Mouse (Mus musculus) heart, postnatal 4 days (tissue): ENCODE measurements at regions not wholly inside any gene's neighbourhood (a gene's known extent, or its start where the extent isn't known, plus 50 kb on each side); places are given as distances from the start of the nearest gene placed in this dataset.

Experiments used
- DNase-seq: peaks from one replicate; pipeline ENCODE4 v3.0.0; 2021

DNA sequence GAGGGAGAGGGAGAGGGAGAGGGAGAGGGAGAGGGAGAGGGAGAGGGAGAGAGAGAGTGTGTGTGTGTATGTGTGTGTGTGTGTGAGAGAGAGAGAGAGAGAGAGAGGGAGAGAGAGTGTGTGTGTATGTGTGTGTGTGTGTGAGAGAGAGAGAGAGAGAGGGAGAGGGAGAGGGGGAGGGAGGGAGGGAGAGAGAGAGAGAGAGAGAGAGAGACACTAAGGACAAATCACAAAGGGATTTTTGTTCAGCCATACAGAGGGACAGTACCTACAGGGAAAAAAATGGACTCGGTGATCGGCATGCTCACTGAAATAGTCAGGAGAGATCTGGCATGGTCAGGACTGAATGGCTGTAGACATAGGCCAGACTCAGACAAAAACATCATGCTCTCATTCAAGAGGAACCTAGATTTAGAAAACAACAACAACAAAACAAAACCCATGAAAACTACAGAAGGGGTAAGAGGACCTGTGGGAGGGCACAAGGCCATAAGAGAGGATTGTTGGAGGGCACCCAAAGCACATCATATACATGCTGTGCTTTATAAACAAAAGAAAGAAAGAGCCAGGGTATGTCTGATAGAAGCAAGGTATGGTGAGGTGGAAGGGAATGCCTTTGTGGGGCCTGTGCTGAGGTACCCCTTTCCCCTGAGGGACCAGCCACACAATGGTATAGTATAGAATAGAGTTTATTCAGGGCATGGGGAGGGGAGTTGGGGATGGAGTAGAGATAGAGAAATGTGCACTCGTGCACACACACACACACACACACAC is 127.0 kb upstream of the Med14 start:
- no peak for DNase-seq

DNA sequence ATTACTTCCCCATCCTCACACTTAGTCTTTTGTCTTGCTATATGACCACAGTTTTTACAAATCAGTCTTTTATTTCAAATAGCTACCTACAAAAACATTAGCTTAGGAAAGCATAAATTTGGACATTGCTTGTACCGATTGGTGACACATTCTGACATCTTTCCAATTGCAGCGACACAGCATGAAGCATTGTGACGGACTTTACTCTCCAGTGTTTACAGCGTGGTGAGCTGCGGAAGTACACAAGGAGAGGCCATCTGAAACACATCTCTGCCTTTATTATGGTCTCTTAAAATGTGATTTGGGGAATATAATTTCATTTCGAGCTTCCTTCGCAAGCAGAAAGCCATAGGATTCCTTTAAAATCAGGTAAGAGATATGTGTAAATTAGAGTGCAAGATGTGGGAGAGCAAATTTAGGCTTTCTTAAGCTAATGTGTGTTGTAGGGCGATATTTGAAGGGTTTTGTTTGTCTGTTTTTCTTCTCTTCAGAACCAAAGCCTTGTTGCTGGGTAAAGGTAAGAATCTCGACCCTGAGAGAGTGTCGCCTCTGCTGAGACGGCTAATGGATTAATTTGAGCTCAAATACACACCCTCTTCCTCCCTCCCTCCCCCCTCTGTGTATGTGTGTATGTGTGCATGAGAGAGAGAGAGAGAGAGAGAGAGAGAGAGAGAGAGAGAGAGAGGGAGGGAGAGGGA is 126.3 kb upstream of the Med14 start:
- no peak for DNase-seq

DNA sequence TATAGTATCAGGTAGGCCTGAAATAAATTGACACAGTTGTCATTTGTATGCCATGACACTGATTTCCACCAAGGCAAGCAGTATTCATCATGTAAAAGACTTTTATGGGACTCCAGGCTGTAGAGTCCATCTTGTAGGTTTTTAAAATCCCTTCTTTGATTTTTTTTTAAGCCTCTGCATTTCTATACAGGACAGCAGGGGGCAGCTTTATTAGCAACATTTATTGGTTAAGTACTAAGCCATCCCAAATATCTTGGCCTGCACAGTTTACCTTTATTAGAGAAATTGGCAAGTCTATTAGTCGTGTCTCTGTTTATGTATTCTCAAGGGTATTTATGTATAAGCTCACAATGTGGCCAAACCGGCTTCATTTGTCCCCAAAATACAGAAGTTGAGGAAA is 125.6 kb upstream of the Med14 start:
- no peak for DNase-seq

DNA sequence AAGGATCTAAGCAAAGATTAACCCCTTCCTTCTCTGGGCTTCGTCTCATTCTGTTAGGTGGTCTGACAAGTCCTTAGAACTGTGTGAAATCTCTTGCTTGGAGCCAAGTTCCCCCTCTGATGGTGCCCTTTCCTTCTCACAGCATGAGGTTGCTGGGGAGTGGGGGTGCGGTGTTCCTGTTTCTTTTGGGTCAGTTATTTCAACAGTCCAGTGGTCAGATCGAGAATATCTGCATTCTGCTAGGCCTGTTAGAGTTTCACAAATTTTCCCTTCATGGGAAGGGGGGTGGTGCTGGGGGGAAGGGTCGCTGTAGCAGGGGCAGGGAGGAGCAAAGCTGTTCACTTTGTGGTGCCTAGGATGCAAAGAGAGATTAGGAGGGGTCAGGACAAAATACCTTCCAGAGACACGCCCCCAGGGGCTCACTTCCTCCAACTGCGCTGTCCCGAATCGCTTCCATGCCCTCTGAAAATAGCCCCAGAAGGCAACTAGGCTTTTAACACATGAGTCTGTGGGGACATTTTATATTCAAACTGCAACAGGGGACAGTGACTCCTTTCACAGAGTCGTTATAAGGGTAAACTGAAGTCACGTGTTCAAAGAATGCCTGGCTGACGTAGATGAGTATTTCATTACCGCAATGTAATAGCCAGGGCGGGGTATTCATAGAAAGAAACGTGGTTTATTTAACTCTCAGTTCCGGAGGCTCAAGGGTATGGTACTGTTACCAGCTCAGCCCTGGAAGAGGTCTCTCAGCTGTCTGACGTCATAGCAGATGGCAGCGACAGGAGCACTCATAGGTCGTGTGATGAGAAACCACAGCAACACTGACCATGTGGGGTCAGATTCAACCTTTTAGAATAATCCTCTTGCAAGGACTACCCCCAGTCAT is 124.5 kb upstream of the Med14 start:
- no peak for DNase-seq

DNA sequence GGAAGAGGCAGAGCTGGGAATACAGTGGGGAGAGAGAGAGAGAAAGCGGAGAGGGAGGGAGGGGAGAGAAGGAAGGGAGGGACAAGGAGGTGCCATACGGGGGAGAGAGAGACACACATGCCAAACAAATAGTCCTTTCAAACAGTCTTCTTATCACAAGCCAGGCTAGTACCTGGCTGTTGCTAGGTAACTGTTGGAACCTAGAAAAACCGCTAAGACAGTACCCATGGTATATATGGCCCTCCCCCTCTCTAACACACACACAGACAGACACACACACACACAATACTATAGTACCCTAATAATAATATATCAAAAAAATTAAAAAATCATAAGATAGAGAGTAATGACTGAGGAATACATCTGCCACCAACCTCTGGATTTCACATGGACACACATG is 117.4 kb upstream of the Med14 start:
- no peak for DNase-seq

DNA sequence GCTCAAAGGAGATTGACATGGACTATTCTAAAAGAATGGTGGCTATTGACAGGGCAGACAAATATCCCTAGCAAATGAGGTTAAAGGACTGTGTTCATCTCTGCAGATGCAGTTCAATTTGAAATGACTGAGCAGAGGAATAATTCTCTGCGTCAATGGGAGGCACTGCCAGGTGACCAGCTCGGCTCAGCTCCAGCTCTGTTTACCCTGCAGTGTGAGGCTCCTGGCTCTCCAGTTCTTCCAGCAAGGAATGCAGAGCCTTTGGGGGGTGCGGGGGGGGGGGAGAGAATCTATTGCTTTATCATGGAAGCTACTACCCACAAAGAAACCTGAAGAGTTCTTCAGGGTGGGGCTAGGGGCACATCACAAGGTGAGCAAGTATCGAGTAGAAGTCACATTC is 115.6 kb upstream of the Med14 start:
- DNase-seq = no peak

DNA sequence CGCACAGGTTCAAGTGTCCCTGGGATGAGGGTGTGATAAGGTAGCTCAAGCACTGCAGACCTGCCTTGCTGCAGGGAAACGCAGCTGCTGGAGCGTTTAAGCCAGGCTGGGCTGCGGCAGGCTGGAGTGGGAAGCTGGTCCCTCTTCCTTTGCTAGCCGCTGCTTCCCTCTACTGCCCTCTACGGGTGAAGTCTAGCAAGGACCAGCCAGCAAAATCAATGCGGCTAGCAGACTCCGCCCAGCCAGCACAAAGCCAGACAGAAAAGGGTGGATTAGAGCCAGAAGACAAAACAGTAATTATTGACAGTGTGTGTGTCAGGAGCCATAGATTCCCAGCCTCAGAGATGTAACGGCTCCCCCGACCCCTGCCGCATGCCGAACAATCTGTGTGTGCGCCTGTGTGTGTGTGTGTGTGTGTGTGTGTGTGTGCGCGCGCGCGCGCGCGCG is 111.8 kb upstream of the Med14 start:
- DNase-seq = peak; percentile 88

DNA sequence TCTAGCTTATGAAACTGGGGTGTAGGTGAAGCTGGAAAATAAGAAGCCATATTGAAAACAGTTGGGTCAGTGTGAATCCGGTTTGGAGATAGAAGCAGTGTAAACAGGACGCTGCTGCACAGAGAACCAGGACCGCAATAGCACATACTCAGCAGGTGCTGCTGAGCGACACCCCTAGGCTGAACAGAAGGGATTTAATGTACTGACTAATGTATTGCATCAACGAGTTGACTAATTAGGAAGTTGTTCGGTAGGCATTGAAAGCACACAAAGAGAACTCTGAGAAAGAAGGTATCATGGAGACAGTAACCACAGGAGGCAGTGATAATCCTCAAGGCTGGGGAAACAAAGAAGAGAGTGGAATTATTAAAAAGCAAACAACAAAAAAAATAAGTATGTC is 111.4 kb upstream of the Med14 start:
- DNase-seq = no peak

DNA sequence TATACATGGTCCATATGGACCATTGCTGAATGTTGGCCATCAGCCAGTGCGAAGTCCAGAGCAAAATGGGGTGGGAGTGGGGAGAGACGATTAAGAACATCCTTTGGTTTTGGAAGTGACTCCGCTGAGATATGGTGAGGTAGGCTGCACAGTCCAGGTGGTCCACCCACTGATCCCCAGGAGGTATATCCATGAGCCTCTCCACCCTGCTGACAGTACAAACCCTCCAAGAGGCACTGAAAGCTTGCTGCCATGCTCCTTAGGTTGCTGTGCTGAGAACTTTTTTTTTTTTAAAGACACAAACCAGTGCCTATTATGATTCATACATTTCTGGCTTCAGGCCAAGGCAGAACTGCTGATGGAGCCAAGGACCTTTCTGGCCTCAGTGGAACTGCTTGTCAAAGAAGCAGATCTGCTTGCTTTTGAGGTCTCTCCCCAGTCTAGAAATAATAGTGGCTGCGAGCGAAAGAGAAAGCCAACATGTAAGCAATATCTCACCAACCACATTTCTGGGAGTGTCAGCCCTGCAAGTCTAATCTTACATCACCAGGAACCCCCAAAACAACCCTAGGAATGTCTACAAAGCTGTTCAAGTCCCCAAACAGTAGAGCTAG is 105.1 kb upstream of the Med14 start:
- DNase-seq = no peak

DNA sequence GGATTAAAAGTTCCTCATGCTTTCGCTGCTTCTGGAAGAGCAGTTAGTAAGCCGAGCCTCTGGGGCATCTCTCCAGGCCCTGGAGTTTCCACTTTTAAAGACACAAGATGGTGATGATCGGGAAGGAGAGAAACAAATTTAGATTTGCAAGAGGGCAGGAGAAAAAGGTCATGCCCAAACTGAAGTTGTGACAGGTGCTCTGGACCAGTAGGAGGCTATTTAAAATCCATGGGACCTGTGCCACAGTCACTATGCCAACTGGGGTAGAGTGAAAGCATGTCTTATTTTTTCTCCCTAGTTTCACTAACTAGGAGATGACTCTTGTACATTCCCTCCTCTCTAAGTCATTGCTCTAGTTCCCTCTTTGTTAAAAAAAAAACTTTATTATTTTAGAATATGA is 104.3 kb upstream of the Med14 start:
- no peak for DNase-seq

DNA sequence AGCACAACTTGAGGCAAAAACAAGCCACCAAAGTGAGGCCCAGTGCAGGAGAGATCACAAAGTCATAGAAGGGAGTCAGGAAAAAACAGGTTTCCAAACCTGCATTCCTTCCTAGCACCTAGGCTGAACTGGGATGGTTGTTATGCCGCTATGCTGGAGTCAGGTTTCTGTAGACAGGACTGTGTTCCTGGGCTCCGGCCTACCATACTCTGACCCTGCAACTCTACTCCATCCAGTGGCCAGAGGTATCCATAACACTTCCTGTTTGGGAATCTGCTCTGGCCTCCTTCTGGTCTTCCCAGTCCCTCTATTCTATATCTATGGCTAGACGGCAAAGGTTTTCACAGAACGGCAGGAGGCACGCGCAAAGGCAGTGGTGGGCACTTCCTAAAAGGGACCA is 98.3 kb upstream of the Med14 start:
- DNase-seq = no peak

DNA sequence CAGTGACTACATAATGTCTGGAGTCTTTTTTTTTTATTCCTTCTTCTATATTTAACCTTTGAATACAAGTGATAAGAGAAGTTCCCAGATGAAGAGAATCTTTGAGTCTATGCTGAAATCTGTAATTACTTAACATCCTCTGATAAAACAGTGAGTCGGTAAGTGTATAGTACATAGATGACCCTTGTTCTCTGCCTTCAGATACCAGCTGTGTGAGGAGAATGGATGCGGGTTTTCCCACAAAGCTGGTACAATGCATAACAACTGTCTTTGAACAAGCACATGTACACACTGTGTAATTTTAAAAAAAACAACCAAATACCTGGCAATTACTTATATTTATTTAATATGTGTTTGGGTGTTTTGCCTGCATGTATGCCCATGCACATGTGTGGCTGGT is 96.9 kb upstream of the Med14 start:
- no peak for DNase-seq

DNA sequence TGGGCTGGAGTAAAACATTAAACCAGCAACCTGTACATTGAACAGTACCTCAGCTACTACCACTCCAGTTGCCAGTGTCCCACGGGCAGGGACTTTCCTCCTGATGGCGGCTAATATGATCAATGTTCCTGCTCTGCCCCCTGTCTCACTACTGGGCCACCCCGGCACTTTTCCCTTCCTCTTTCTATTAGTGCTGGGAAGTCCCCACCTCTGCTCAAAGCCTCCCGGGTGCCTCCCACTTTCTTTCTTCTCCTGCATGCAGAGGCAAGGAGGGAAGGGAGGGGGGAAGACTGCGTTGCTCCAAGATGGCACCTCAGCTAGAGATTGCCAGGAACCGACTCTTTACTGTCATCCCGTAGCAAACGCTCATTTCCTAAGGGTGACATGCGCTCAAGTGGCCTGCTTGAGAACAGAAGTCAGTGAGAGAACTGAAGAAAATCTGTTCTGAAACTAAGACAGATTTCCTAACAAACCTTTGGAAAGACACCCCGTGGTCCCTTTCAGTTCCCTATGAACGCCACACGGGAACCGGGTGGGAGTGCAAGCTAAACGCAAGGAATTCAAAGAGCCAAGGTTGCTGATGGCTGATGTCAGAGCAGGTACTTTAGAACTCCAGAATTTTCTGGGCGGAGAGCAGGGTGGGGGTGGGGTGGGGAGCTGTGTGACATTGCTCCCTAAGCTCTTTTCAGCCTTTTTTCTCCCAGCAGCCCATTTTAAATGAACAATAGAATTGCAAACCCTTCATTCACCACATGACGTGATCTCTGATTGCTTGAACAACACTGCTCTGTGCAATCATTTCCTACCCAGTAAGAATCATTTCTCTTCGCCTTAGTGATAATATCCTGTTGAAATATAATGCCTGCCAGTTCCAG is 96.2 kb upstream of the Med14 start:
- peak; percentile 38 for DNase-seq

DNA sequence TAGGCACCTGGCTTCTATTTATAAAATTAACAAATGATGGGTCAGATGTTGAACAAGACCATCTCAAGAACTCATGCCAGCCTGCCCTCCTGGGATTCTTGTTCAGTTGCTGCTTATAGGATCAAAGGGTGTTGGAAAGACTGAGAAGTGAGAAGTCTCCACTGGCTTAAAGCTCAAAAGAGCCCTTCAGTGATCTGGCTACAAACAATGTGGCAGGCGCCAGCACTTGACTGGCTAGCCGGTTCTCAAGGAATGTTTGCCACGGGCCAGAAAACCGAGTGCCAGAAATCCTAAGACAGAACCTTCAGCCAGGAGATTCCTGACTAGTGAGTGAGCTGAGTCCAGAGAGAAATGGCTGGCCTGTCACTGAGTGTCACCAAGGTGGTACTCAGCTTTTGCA is 93.6 kb upstream of the Med14 start:
- peak; percentile 29 for DNase-seq

DNA sequence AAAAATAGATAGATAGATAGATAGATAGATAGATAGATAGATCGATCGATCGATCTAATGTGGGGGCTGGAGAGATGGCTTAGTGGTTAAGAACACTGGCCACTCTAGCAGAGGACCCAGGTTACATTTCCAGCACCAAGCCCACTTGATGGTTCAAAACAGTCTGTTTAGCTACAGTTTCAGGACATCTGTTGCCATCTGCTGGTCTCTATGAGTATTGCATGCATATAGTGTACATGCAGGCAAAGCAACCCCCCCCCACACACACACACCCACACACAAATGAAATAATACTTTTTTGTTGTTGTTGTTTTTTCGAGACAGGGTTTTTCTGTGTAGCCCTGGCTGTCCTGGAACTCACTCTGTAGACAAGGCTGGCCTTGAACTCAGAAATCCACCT is 89.8 kb upstream of the Med14 start:
- DNase-seq = no peak

DNA sequence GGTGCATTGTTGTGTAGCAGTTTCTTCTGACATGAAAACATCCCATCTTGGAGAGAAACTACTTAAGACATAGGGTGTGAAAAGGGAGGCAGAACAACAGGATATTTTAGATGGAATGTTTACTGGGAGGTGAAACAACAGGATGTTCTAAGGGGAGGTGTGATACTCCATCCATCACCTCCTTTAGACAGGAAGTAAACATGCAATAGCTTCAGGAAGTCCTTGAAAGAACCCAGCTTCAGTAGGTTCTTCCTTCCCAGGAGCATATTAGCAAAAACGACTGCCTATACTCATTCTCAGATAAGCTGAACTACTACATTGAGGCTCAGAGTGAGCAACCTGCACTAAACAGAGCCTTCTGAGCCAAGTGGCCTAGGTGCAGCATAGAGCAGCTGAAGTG is 82.6 kb upstream of the Med14 start:
- DNase-seq = no peak

DNA sequence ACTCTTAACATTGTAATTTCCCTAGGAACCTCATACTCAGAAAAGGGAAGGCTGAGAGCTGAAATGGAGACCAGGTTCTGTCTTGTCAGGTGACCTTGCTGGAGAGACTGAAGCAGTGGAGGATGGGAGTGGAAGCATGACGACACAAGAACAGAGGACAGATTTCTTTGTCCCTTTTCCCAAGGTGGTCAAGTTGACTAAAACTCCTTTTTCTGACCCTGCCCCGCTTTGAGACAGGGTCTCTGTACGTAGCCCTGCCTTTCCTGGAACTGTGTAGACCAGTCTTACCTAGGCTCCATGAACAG is 79.1 kb upstream of the Med14 start:
- no peak for DNase-seq

DNA sequence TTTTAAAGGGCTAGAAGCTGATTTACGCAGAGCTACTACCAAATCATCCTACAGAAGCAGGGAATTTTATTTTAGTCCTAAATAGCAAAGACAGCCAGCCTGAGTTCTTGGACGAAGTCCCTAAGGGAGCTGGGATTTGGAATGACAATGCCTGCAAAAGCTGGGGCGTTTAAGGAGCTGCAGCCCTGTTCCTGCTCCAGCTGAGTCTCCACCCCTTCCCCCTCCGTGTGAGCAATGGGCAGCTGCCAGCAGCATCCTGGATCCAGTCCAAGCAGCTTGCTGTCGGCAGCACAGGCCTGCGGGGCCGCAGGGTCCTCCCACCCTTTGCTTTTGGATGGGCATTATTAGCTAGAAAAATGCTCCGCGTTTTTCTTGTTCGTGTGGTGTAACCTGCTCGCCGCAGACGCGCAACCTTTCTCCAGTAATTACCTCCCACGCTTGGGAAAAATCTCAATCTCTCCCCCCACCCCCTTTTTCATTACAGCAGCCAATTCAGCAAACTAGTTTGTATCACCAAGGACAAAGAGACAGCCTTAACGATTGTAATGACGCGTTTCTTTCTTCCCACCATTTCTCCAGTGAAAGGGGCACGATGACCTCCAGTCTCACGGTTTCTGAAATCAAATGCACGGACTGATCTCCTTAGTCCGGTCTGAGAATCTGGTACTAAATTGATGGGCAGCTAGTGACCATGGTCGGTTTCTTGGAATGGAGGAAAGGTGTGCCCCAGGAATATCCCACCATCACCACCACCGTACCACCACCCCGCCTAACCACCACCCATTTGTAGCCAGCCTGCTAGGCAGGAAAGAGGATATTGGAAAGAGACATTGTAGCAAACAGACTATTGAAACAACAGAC is 78.5 kb upstream of the Med14 start:
- DNase-seq = peak; percentile 93

DNA sequence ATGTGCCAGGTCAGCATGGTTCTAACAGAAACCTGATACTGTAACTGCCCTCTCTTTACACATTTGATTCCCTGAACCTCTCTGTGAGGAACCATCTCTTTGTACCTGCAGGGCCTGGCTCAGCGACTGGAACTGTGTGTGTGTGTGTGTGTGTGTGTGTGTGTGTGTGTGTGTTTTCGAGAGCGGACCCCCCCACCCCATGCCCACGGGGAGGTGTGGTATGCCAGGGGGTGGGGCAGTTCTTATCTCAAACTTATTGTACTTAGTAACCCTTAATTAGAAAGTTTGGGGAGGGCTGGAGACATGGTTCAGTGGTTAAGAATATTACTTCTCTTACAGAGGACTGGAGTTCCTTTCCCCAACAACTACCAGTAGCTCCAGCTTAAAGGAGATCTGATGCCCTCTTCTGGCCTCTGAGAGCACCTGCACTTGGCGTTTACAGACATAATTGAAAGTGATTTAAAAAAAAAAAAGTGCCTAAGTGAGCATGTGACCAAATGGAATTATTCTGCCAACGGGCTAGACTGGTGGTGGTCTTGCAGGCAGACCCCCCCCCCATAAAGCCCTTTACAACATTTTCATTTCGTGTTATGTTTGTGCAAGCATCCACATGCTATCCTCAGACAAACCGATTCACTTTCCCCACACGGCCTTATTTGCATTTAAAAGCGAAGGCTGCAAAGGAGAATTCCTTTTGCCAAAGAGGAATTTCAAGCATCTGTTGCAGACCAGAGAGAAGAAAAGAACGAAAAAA is 77.7 kb upstream of the Med14 start:
- peak; percentile 45 for DNase-seq

DNA sequence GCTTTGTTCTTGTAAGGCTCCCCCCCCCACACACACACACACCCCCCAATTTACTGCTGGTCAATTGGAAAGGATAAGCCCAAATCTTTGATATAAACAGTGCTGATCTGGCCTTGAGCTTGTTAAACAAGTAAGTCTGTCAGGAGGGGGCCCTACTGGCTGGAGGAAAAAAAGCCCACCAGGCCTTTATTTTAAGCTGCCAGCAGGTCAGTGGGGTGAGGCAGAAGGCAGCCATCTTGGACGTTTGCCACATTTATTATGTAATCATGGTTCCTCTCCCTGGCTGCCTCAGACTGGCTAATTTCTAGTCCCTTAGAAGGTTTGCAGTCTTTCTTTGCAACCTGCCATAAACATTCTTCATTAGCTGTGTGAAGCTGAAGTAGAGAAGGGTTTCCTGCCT is 75.9 kb upstream of the Med14 start:
- no peak for DNase-seq
